Mouse (Mus musculus): ENCODE data around the gene Ctnnbip1.

Gene Ctnnbip1

DNA sequence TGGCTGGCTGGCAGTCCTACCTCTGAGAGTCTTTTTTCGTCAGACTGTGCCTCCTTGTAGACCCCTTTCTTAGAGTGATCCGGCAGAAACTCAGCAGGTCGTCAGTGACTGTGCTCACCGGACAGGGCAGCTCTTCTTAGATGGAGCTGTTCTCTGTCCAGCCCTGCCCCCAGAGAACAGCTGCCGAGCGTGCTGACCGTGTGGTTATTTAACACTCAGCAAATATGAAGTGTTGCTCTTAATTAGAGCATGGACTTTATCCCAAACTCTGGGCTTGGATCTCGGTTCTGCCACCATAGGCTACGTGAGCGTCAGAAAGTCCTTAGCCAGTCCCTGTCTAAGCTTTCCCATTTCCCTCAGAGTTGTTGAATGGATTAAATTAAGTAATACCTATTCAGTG, 3.2 kb downstream of the Ctnnbip1 start:
- CTCF ChIA-PET: no interaction called here

DNA sequence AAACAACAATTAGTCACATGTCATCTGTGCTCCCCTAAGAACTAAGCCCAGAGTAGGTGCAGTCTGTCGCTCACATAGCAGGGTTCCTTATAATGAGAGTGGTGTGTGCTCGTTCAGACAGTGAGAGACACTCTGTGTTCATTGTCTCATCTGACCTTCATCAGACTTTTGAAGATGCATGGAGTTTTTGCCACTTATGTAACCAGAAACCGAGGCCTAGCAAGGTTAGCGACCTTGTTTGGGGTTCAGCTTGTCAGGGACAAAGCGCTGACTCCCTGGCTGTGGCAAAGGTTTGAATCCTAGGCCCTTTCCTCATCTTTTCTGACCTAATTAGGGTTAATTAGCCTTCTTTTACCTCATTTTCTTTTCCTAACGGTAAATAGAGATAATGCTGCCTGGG, 5.9 kb downstream of the Ctnnbip1 start:
- CTCF ChIA-PET: no interaction called here

DNA sequence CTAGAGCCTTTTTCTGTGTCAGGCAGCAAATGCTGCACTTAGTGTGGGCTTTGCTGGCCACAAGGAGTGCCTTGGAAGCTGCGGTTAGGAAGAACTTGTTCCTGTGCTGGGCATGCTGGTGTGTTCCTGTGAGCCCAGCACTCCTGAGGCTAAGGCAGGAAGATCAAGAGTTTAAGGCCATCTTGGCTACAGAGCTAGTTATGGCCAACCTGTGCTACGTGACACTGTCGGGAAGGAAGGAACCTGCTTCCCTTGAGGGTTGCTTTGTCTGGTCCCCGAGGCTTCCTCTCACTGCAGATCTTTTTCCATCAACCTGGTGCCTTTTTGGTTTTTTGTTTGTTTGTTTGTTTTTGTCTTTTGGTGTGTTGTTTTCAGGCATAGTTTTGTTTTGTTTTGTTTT, 7.1 kb downstream of the Ctnnbip1 start:
- CTCF ChIA-PET: no interaction called here

DNA sequence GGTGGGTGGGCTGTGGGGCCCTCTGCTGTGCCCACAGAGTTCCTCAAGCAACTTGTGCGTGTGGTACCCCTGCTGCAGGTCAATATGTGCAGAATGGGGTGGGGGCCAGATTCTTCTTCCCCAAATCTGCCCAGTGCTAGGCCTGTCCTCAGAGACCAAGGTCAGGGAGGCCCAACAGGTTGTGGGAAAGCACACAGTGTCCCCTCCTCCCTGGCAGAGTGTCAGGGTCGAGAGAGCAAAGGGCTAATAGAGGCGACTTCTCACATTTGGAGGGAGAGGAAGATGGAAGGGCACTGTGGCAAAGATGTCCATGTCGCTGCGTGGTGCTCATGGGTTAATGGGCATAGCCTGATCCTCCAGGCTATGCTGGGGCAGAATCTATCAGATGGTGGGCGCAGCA, 7.8 kb downstream of the Ctnnbip1 start:
- CTCF ChIA-PET: no interaction called here

DNA sequence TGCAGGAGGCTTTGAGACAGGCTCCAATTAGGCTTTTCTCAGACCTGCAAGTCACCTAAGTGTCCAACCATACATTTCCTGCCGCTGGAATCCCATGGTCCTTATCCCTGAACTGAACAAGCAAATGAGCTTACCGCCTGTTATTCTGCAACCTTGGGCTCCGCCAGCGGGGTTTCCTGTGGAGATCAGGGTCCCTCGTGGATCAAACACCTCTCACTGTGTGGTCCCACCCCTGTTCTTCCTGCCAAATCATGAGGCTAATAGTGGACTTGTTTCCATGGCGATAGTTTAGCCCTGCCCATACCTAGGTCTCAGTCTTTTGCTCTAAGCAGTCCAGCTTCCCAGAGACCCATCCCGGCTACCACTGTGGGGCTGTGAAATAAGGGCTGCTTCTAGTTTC, 8.3 kb downstream of the Ctnnbip1 start:
- CTCF ChIA-PET: no interaction called here

DNA sequence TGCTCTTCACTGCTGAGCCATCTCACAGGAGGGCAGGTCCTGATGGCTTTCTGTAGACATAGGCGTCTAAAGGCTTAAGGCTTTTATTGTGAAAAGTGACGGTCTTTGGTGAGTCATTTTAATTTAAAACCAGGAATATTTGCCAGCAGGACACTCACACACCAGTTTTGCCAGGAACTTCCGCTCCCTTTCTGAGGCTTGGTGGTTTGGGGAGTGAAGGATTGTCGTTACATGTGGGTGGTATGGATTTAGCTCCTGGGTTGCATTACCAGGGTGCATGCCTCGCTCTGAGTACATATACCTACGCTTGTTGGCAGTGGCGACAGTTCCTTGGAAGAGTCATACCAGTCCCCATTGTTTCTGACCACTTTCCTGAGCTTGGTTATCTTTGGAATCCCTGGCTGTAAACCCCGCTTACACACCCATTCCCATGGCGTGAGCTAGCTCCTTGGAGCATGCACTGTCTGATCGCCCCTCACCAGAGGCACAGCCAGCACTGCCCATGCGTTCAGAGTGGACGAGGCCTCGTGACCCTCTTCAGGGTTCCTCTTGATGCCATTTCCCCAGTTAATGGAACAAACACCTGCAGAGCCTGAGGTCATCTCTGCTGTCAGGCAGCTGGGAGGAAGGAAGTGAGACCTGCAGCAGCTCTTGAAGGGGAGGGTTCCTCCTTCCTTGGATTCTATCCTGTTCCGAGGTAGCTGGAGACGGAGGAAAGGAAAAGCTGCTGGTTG, 9.8 kb downstream of the Ctnnbip1 start:
- CTCF ChIA-PET: interaction anchor here (0.6 kb wide), 1 partner anchor 19 kb away, joined by 3 read pairs; no protein-coding TSS in a partner anchor

DNA sequence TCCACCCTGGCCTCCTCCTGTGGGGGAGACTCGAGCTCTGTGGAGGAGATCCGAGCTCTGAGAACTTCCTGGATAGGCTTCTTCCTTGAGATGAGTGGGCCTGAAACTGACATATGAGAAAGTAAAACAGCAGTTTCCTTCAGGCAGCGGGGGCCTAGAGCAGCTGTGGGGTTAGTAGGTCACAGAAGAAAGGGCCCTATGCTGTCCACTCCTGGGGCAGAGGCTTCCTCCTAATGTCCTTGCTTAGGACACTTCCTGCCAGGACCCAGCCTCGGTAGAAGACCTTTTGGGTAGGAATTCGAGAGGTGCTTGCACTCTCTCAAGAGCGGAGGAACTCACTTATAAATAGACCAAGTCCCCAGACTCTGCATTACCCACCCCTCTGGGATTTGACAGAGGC, 11.7 kb downstream of the Ctnnbip1 start:
- CTCF ChIA-PET: no interaction called here

DNA sequence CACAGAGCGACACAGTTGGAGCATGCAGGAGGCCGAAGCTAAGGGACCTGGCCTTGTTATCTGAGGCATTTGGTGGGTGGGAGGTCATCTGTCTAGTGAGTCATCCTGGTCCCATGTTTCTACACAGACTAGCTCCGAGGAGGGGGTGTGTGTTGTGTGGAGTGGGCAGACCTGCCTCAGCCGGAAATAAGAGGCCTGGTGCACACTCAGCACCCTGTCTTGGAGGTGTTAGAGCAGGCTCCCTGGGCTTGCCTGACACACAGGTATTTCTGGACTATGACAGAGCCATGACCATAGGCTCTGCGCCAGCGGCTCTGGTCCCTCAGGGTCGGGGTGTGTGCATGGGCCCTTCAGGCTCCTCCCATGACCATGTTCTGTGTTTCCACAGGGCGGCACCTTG, 21.4 kb downstream of the Ctnnbip1 start:
- CTCF ChIA-PET: no interaction called here

DNA sequence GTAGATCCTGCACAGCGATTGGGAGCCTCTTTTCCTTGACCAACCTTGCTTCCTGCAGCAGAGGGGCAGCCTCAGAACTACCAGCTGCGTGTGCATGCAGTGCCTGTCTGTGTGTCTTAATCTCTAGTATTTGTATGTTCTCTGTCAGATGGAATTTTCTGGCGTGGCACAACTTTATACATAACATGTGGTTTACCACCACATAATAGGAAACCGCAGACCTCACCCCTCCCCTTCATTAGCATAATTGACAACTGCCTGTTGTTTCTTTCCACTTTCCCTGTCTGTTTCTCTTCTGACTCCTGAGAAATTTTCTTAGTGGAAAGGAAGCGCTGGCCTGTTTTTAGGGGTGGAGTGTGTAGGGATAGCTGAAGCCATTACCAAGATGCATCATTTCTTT, 23.9 kb downstream of the Ctnnbip1 start:
- CTCF ChIA-PET: no interaction called here

DNA sequence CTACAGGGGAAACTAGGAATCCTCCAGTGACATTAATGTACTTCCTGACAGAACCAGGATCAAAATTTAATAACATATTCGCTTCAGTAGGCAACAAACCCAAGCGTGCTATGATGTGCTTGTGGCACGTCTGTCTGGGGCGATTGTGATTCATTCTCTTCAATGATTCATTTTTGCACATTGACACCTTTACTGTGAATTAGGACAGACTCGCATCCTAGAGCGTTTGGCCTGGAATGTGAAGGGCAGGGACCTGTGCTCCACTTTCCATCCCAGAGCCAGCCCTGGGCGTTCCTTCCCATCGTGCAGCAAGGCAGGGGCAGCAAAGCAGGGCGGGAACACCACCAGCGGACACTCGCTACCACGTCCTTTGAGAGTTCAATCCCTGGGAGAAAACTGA, 24.4 kb downstream of the Ctnnbip1 start:
- CTCF ChIA-PET: no interaction called here

DNA sequence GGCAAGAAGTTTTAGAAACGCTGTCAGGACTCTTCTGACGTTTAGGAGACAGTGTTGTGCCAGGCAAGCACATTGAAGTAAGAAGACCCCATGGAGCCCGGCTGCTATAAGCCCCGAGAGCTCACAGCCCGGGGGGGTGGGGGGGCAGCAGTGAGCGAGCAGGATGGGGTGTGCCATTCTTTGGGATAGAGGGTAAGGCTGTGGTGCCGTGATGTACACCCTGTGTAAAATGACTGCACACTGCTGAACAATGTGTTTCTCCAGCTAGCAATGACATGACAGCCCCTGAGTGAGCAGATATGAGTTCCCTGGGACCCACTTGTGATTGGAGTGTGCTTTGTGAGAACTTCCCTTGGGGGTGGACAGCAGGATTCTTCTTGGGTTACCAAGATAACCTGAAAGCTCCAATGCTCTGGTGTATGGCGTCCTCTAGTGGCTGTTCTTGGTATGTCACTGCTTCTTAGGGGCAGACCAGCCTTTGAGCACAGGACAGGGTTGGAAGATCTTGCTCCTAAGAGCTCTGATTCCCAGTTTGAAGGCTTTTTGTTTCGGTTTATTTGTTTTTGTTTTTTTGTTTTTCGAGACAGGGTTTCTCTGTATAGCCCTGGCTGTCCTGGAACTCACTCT, 25.0 kb downstream of the Ctnnbip1 start:
- CTCF ChIA-PET: no interaction called here

DNA sequence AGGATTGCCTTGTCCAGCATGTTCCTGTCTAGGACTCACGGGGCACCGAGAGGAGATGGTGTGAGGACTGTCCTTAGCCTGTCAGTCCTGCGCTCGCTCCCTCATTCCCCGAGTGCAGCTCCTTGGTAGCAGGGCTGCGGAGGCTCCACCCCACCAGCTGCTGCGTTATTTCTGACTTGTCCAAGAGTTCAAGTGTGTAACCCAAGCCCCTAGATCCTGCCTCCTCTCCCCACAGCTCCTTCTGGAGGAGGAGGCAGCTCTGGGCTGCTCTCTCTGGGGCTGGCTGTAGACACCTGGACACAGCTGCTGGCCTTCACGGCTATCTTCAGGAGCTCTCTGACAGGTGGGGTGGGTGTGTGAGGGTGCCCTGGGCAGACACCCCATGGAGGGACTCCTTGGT, 26.9 kb downstream of the Ctnnbip1 start:
- CTCF ChIA-PET: no interaction called here

DNA sequence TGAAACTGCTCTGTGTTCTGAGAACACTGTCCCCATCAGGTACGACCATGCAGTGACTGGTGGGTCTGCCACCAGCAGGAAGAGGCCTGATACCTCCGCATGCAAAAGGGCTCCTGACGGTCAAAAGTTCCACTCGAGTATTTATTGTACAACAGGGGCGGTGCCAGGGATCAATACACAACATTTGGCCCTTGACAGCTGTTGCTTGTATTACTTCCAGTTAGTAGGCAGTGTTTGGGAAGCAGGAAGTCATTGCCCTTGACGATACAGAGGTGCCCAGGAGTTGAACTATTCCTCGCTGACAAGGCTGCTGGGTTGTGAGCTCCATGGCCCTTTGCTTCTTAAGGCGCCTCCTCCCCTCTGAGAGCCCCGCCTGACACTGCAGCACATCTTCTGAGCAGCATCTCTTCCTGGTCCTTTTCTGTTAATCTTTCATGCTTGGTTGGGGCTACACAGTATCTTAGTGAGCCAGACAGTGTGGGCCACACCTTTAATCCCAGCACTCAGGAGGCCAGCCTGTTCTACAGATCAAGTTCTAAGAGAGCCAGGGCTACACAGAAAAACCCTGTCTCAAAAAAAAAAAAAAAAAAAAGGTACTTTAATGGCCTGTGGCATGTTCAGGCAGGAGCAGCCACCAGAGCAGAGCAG, 28.9 kb downstream of the Ctnnbip1 start:
- CTCF ChIA-PET: no interaction called here

DNA sequence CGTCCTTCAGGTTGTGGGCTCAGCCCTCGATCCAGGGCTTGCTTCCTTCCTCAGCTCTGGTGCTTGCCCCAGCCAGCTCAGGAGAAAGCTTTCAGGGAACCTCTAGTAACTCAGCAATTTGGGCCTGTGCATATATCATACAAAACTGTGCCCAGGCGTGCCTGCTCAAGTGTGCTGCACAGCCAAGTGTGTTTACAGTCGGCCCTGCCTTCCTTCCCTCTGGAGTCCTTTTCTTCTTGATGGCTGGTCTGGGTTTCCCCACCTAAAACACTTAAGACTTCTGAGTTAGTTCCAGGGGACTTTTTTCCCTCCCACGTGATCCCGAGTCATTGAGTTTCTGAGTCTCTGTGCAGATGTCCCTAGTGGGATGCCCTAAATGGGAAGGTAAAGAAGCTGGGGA, 29.5 kb downstream of the Ctnnbip1 start:
- CTCF ChIA-PET: no interaction called here

DNA sequence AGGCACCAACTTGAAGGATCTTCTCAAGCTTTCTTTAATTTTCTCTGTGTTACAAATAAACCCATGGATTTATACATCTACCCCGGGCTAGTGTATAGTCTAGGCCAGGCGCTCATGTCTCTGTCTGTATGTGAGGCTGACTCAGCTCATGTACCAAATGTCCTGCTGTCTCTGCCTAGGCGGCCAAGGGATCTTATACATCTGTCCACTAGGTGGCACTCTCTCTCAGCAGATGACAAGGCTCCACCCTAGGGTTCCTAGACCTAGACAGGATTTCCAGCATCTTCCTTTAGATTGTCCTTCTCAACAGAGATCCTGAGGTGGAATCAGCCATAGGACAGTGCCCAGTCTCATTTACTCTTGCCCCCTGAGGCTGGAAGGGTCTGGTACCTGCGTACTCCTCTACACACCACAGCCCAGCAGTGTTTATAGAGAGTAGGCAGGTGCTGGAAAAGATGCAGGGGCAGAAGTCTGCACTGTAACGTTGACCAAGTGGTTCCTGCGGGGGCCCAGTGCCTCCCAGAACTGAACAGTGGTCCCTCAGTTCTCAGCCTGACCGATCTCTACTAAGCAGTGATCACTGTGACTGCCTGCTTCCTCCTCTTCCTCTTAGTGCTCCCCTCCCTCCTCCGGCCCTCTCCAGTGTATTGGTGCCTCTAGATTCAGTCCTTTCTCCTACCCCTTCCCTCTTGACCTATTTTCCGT, 31.3 kb downstream of the Ctnnbip1 start:
- CTCF ChIA-PET: no interaction called here

DNA sequence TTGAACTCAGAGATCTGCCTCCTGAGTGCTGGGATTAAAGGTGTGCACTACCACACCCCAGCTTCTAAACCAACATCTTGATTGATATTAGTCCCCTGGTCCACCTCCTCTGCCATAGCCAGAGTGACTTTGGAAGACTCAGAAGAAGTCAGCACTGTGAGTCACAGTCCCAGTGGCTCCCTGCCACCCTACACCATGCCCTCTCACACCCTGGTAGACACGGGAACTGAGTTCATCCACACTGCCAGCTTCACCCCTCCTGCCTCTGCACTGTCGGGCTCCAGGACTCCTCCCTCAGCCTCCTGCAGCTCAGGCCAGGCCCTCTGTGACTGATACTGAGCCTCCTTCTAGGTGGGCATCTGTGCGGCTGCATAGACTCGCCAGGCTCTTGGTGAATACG, 32.8 kb downstream of the Ctnnbip1 start:
- CTCF ChIA-PET: no interaction called here

DNA sequence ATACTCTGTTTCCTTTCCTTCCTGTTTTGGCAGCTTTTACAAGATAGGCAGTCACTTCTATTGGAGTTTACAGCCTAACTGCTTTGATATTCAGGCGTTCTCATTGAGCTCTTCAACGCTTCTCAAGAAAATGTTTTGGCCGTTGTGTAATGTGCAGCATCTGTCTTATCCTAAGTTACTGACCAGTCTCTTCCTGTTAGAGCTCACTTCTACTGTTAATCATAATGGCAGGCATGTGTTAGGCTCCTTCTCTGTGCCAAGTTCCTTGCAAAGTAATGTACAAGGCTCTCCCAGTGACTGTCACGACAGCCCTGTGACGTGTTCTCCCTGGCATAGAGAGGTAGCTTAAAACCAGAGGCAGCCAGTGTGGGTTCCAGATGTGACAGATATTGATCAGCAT, 33.7 kb downstream of the Ctnnbip1 start:
- CTCF ChIA-PET: no interaction called here

DNA sequence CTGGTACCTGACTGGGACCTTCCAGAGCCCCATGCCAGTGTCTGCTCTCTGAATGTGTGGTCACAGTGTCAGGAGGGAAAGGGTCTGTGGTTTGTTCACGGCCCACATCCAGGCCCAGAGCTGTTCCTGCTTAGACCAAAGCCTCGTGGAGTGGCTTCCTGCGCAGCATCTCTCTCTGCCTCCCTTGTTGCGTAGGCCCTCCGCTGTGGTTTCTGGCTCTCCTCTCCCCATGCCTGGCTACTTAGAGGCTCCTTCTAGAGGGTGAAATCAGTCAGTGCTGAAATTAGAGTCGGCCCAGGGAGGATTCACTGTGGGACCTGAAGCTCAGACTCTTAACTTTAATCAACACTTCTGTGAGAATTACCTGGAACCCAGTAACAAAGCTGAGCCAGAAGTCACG, 35.8 kb downstream of the Ctnnbip1 start:
- CTCF ChIA-PET: no interaction called here

DNA sequence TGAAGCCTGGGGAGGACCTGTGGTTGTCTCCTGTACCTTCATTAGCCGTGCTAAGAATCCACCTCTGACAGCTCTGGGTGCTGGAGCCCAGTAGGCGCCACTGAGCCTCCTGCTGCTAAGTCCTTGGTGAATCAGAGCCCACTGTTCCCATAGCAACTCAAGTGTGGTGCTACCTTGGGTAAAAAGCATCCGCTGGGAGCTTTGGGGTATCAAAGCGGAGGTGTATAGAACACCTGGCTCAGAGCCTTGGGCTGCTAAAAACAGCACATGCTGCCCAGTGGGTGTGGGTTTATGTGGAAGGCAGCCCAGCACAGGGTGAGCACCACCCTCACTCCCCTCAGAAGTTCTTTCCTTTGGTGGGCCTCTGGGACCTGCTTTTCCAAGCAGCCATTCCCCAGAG, 38.1 kb downstream of the Ctnnbip1 start:
- CTCF ChIA-PET: no interaction called here

DNA sequence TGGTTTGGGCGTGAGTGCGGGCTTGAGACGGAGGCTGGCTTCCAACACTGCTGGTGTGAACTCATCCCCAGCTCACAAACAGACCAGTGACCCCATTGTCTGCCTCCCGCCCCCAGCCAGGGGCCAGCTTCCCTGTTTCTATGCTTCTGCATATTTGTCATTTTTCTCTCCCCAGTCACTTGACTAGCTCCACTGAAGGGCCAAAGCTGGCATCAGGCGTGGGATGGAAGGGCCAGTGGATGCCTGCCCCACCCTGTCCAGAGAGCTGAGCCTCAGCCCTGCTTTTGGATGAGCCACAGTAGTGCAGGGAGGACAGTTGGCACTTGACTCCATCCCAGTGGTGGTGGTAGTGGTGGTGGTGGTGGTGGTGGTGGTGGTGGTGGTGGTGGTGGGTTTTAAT, 39.9 kb downstream of the Ctnnbip1 start:
- CTCF ChIA-PET: no interaction called here

DNA sequence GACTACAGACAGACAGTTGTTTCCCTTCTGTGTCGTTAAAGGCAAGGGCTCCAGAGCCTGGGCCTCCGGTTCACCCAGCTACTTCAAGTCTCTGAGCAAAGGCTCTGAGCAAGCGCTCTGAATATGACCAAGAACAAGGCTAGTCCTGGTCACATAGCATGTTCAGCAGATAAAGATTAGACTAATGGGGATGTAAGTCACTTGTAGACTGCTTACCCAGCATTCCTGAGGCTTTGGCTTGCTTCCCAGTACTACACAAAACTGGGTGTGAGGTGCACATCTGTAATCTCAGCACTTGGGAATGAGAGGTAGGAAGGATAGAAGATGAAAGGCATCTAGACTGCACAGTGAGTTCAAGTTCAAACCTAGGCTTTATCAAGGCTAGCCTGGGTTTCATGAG, 40.4 kb downstream of the Ctnnbip1 start:
- CTCF ChIA-PET: no interaction called here

DNA sequence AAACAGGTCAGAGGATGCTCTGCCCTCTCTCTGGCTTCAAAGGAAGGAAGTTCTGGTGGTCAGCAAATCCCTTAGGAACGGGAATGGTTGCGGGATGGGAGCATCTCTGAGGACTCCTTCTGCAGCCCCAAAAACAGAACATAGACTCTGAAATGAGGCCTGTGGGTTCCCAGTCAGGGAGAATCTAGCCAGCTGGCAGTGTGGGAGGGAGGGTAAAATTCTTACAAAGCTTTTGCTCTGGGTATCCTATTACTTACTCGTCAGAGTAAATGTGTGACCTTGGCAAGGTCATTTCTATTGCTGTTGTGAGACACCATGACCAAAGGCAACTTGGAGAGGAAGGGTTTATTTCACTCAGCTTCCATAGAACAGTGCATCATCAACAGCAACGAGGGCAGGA, 43.4 kb downstream of the Ctnnbip1 start:
- CTCF ChIA-PET: interaction anchor here (0.5 kb wide), 1 partner anchor 693 kb away, joined by 4 read pairs; no protein-coding TSS in a partner anchor

Data from spleen, embryonic (tissue).